Mouse (Mus musculus): ENCODE measurements at regions not wholly inside any gene's neighbourhood (a gene's known extent, or its start where the extent isn't known, plus 50 kb on each side); places are given as distances from the start of the nearest gene placed in this dataset.

DNA sequence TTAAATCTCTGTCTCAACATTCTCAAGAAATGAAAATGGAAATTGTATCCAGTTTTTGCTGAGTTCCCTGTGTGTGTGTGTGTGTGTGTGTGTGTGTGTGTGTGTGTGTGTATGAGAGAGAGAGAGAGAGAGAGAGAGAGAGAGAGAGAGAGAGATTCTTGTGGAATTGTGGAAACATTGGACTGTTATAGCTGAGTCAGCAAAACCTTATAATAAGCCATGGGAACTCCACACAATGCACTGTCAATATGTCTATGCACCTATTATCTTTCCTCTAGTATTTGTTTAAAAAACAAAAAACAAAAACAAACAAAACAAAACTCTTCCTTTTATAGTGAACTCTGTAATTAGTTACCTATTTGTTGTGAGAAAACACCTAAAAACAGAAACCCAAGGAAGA, 1845.2 kb upstream of the Cdh20 start:
- TF ChIP-seq CTCF (IDR thresholded peaks at IDR 0.05; ENCODE audit: low read depth): no peak
- no peak for TF ChIP-seq EP300 (optimal IDR thresholded peaks at IDR 0.05)
